Mouse (Mus musculus): ENCODE measurements at regions not wholly inside any gene's neighbourhood (a gene's known extent, or its start where the extent isn't known, plus 50 kb on each side); places are given as distances from the start of the nearest gene placed in this dataset.

- TF ChIP-seq EP300 (IDR thresholded peaks at IDR 0.05) (no peak), CTCF (IDR thresholded peaks at IDR 0.05) (no peak)
- no peaks in the 10 kb centered on the region for H3K36me3 ChIP-seq (ENCODE audit: insufficient read depth, low read length)
- no peaks in the 10 kb centered on the region for H3K4me1 ChIP-seq (ENCODE audit: insufficient read depth, low read depth, low read length)
- H3K27ac ChIP-seq (ENCODE audit: low read length) = no peak overlapping the region
- no peak for ATAC-seq
- no peak overlapping the region for H3K4me3 ChIP-seq (ENCODE audit: low read depth, low read length)
- H3K9me3 ChIP-seq (ENCODE audit: low read length) = no peaks in the 10 kb centered on the region
- H3K27me3 ChIP-seq (replicated peaks; ENCODE audit: insufficient read depth, low read length) = no peaks in the 10 kb centered on the region
- 63% methylated on average over 3 of the region's 3 CpGs for WGBS
- no peak for DNase-seq (ENCODE audit: low spot score)
- no peak overlapping the region for H3K4me2 ChIP-seq (replicated peaks; ENCODE audit: low read depth, low read length)
- H3K9ac ChIP-seq (replicated peaks; ENCODE audit: low read depth) = no peak overlapping the region
Observed at GRCm38 (mm10) chr2:78322216-78322965, 376.2 kb upstream of the Cwc22 start.

GRCm38 (mm10) chr2:78311766-78312491 is 365.8 kb upstream of the Cwc22 start:
- TF ChIP-seq CTCF (IDR thresholded peaks at IDR 0.05) (no peak), EP300 (IDR thresholded peaks at IDR 0.05) (no peak)
- no peaks in the 10 kb centered on the region for H3K9me3 ChIP-seq (ENCODE audit: low read length)
- H3K27ac ChIP-seq (ENCODE audit: low read length) = no peak overlapping the region
- H3K9ac ChIP-seq (replicated peaks; ENCODE audit: low read depth) = no peak overlapping the region
- H3K4me2 ChIP-seq (replicated peaks; ENCODE audit: low read depth, low read length) = no peak overlapping the region
- H3K36me3 ChIP-seq (ENCODE audit: insufficient read depth, low read length) = no peaks in the 10 kb centered on the region
- 79% methylated on average over 13 of the region's 13 CpGs for WGBS
- DNase-seq (ENCODE audit: low spot score) = no peak
- no peak for ATAC-seq
- no peaks in the 10 kb centered on the region for H3K27me3 ChIP-seq (replicated peaks; ENCODE audit: insufficient read depth, low read length)
- no peaks in the 10 kb centered on the region for H3K4me1 ChIP-seq (ENCODE audit: insufficient read depth, low read depth, low read length)
- no peak overlapping the region for H3K4me3 ChIP-seq (ENCODE audit: low read depth, low read length)

GRCm38 (mm10) chr2:78309361-78309760 is 363.2 kb upstream of the Cwc22 start:
- no peak for ATAC-seq
- TF ChIP-seq CTCF (IDR thresholded peaks at IDR 0.05) (no peak), EP300 (IDR thresholded peaks at IDR 0.05) (no peak)
- H3K27me3 ChIP-seq (replicated peaks; ENCODE audit: insufficient read depth, low read length) = no peaks in the 10 kb centered on the region
- H3K36me3 ChIP-seq (ENCODE audit: insufficient read depth, low read length) = no peaks in the 10 kb centered on the region
- WGBS = 80% methylated on average over 2 of the region's 2 CpGs
- H3K9ac ChIP-seq (replicated peaks; ENCODE audit: low read depth) = no peak overlapping the region
- no peak overlapping the region for H3K4me3 ChIP-seq (ENCODE audit: low read depth, low read length)
- no peaks in the 10 kb centered on the region for H3K9me3 ChIP-seq (ENCODE audit: low read length)
- no peak for DNase-seq (ENCODE audit: low spot score)
- no peaks in the 10 kb centered on the region for H3K4me1 ChIP-seq (ENCODE audit: insufficient read depth, low read depth, low read length)
- H3K27ac ChIP-seq (ENCODE audit: low read length) = no peak overlapping the region
- no peak overlapping the region for H3K4me2 ChIP-seq (replicated peaks; ENCODE audit: low read depth, low read length)

- H3K4me1 ChIP-seq (ENCODE audit: insufficient read depth, low read depth, low read length) = no peaks in the 10 kb centered on the region
- no peak overlapping the region for H3K27ac ChIP-seq (ENCODE audit: low read length)
- no peaks in the 10 kb centered on the region for H3K27me3 ChIP-seq (replicated peaks; ENCODE audit: insufficient read depth, low read length)
- H3K4me2 ChIP-seq (replicated peaks; ENCODE audit: low read depth, low read length) = no peak overlapping the region
- WGBS = 83% methylated on average over 4 of the region's 4 CpGs
- H3K9ac ChIP-seq (replicated peaks; ENCODE audit: low read depth) = no peak overlapping the region
- DNase-seq (ENCODE audit: low spot score) (no peak), ATAC-seq (no peak)
- H3K4me3 ChIP-seq (ENCODE audit: low read depth, low read length) = no peak overlapping the region
- TF ChIP-seq CTCF (IDR thresholded peaks at IDR 0.05) = no peak
- no peak for TF ChIP-seq EP300 (IDR thresholded peaks at IDR 0.05)
- H3K36me3 ChIP-seq (ENCODE audit: insufficient read depth, low read length) = no peaks in the 10 kb centered on the region
- H3K9me3 ChIP-seq (ENCODE audit: low read length) = no peaks in the 10 kb centered on the region
Observed at GRCm38 (mm10) chr2:78306897-78307296, 360.7 kb upstream of the Cwc22 start.

DNA sequence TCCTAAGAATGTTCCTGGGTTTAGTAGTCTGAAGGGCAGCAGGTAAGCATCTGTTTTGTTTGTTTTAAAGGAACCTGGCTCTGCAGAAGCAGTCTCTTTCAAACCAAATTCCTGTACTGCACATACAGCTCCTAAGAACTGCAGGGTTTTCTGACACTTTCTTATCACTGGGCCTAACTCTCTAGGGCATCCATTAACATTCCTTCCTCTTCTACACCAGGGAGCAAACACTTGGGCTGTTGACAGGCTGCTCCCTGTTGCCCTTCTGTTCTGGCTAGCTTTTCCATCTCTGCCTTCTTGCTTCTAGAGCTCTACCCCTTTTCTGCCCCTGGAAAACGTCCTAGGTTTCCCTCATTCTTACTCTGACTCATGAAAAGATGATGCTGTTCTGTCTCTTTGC is 345.5 kb upstream of the Cwc22 start:
- H3K9ac ChIP-seq (replicated peaks; ENCODE audit: low read depth) = no peak overlapping the region
- DNase-seq (ENCODE audit: low spot score) = peak; percentile 13
- H3K4me2 ChIP-seq (replicated peaks; ENCODE audit: low read depth, low read length) = no peak overlapping the region
- H3K4me1 ChIP-seq (ENCODE audit: insufficient read depth, low read depth, low read length) = no peaks in the 10 kb centered on the region
- no peaks in the 10 kb centered on the region for H3K27me3 ChIP-seq (replicated peaks; ENCODE audit: insufficient read depth, low read length)
- TF ChIP-seq CTCF (IDR thresholded peaks at IDR 0.05) = no peak
- no peak for TF ChIP-seq EP300 (IDR thresholded peaks at IDR 0.05)
- H3K9me3 ChIP-seq (ENCODE audit: low read length) = no peaks in the 10 kb centered on the region
- 4% methylated on average over 1 of the region's 1 CpGs for WGBS
- H3K36me3 ChIP-seq (ENCODE audit: insufficient read depth, low read length) = no peaks in the 10 kb centered on the region
- no peak overlapping the region for H3K4me3 ChIP-seq (ENCODE audit: low read depth, low read length)
- H3K27ac ChIP-seq (ENCODE audit: low read length) = no peak overlapping the region
- ATAC-seq = peak; percentile 61

DNA sequence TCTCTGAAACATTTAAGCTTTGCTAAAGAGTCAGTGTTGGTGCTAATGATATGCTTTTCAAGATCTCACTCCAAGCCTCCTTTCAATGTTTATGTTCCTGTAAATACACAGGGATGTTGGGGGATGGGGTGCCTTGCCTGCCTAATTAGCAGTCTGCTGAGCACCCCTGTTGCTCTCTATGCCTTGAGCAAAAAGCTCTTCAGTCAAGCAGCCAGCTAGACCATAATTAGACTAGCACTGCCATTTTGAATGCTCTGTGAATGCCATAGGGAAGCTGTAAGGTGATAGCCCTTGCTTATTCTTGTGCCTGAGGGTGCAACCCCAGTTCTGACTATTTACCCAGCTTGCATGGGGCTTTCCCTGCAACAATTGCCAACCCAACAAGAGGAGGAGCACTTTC is 338.6 kb upstream of the Cwc22 start:
- Histone ChIP-seq H3K27ac (ENCODE audit: low read length) (no peak overlapping the region), H3K9ac (replicated peaks; ENCODE audit: low read depth) (no peak overlapping the region), H3K4me2 (replicated peaks; ENCODE audit: low read depth, low read length) (no peak overlapping the region), H3K9me3 (ENCODE audit: low read length) (no peaks in the 10 kb centered on the region), H3K36me3 (ENCODE audit: insufficient read depth, low read length) (no peaks in the 10 kb centered on the region), H3K27me3 (replicated peaks; ENCODE audit: insufficient read depth, low read length) (no peaks in the 10 kb centered on the region), H3K4me1 (ENCODE audit: insufficient read depth, low read depth, low read length) (no peaks in the 10 kb centered on the region), H3K4me3 (ENCODE audit: low read depth, low read length) (no peak overlapping the region)
- DNase-seq (ENCODE audit: low spot score) = no peak
- no peak for TF ChIP-seq CTCF (IDR thresholded peaks at IDR 0.05)
- no peak for TF ChIP-seq EP300 (IDR thresholded peaks at IDR 0.05)
- ATAC-seq = no peak

All from lung, postnatal 0 days (tissue).